Mouse (Mus musculus) intestine, embryonic 14.5 days (tissue): Measurements from ENCODE around the gene Iffo2. TPM values are rescaled to one million over a fixed set of nuclear protein-coding genes. Genes with fewer than 3 reads are reported as not detected.

Experiments used
- ATAC-seq: fragments of 200-750 bp; cut with Nextera tagmentation; replicated peaks from 2 replicates; pipeline ENCODE4 v1.8.0; 2017; ENCODE audit warnings: low read depth, moderate number of reproducible peaks, moderate TSS enrichment, moderate library complexity; ENCODE audit not compliant: low FRiP score, low TSS enrichment
- DNase-seq: peaks from one replicate; pipeline ENCODE4 v3.0.0-alpha.2; 2018; ENCODE audit warnings: low spot score
- H3K27ac ChIP-seq: fragments of 300-500 bp; sonication (generic); 2 replicates; pipeline ENCODE4 v1.5.1; 2014; ENCODE audit warnings: low read depth, mild to moderate bottlenecking, control low read depth
- H3K27me3 ChIP-seq: fragments of 300-500 bp; sonication (generic); replicated peaks from 2 replicates; pipeline ENCODE4 v1.6.1; 2014; ENCODE audit warnings: low read length, control low read depth; ENCODE audit not compliant: control insufficient read depth, insufficient read depth
- H3K36me3 ChIP-seq: fragments of 300-500 bp; sonication (generic); 2 replicates; pipeline ENCODE4 v1.6.1; 2014; ENCODE audit warnings: low read length, control low read depth; ENCODE audit not compliant: control insufficient read depth, insufficient read depth
- H3K4me1 ChIP-seq: fragments of 300-500 bp; sonication (generic); replicated peaks from 2 replicates; pipeline ENCODE4 v1.6.1; 2014; ENCODE audit warnings: low read length, control low read depth, mixed read lengths; ENCODE audit not compliant: control insufficient read depth, insufficient read depth
- H3K4me2 ChIP-seq: fragments of 300-500 bp; sonication (generic); 2 replicates; pipeline ENCODE4 v1.6.1; 2014; ENCODE audit warnings: low read length
- H3K4me3 ChIP-seq: fragments of 300-500 bp; sonication (generic); 2 replicates; pipeline ENCODE4 v1.5.1; 2014; ENCODE audit warnings: low read depth, low read length, control low read depth, mixed read lengths
- H3K9ac ChIP-seq: fragments of 300-500 bp; sonication (generic); 2 replicates; pipeline ENCODE4 v1.6.1; 2014; ENCODE audit warnings: mild to moderate bottlenecking, low read length
- H3K9me3 ChIP-seq: fragments of 300-500 bp; sonication (generic); 2 replicates; pipeline ENCODE4 v1.6.1; 2016; ENCODE audit warnings: low read length, control low read depth; ENCODE audit not compliant: control insufficient read depth
- WGBS: fragments of 180-500 bp; shearing (Covaris S2); extraction: QIAGEN DNeasy Blood & Tissue Kit; methylation state at CpG from one replicate; pipeline ENCODE4 v1.1.7; 2014; 5-methylcytosine and 5-hydroxymethylcytosine counted together
- microRNA-seq: library from miRNA; unstranded; fragments of <30 nt; microRNA quantifications from one replicate; pipeline ENCODE4, GENCODE M21; 2016
- polyA plus RNA-seq: library from polyadenylated mRNA; unstranded; fragments of >200 nt; fragmentation: Nextera tagmentation; extraction: Ambion mirVana; gene quantifications from 2 replicates; pipeline ENCODE4 v1.2.1, GENCODE M21; 2014

Iffo2 gene
- polyA plus RNA-seq, 1 experiment from 2014 or later = 5.2 TPM

GRCm38 (mm10) chr4:139650907-139651306 is 120.6 kb downstream of the Iffo2 start:
- Histone ChIP-seq H3K36me3 (peaks cover 10% of the 10 kb centered on the region), H3K4me1 (no peaks in the 10 kb centered on the region), H3K27me3 (no peaks in the 10 kb centered on the region), H3K4me2 (no peak overlapping the region), H3K9me3 (no peaks in the 10 kb centered on the region), H3K27ac (peak overlapping the region; percentile 20; the same call in 1 of the 2 replicates), H3K9ac (no peak overlapping the region), H3K4me3 (no peak overlapping the region)
- DNase-seq (no peak), ATAC-seq (no peak)
- 68% methylated on average over 11 of the region's 11 CpGs for WGBS

- WGBS = 82% methylated on average over 8 of the region's 8 CpGs
- Histone ChIP-seq H3K9ac (no peak within 1 kb of the TSS), H3K27ac (no peak within 1 kb of the TSS), H3K27me3 (no peaks in the 10 kb centered on the region), H3K4me1 (no peaks in the 10 kb centered on the region), H3K36me3 (peaks cover 5% of the 10 kb centered on the region), H3K9me3 (no peaks in the 10 kb centered on the region), H3K4me2 (no peak within 1 kb of the TSS), H3K4me3 (no peak within 1 kb of the TSS)
- no peak for DNase-seq
- no peak for ATAC-seq
Observed at GRCm38 (mm10) chr4:139653238-139653637, 122.9 kb downstream of the Iffo2 start, which contains the start of gene Tas1r2. Tas1r2 (plus strand) TSS chr4:139653538.

GRCm38 (mm10) chr4:139661897-139662296 is 131.5 kb downstream of the Iffo2 start:
- H3K9ac ChIP-seq = no peak overlapping the region
- DNase-seq = no peak
- no peak overlapping the region for H3K4me2 ChIP-seq
- no peak for ATAC-seq
- no peaks in the 10 kb centered on the region for H3K4me1 ChIP-seq
- H3K27me3 ChIP-seq = no peaks in the 10 kb centered on the region
- 90% methylated on average over 14 of the region's 14 CpGs for WGBS
- H3K27ac ChIP-seq = no peak overlapping the region
- no peaks in the 10 kb centered on the region for H3K36me3 ChIP-seq
- H3K9me3 ChIP-seq = no peaks in the 10 kb centered on the region
- no peak overlapping the region for H3K4me3 ChIP-seq

GRCm38 (mm10) chr4:139667632-139668031 is 137.3 kb downstream of the Iffo2 start:
- Histone ChIP-seq H3K9me3 (no peaks in the 10 kb centered on the region), H3K27ac (no peak overlapping the region), H3K9ac (no peak overlapping the region), H3K4me1 (no peaks in the 10 kb centered on the region), H3K36me3 (no peaks in the 10 kb centered on the region), H3K27me3 (no peaks in the 10 kb centered on the region), H3K4me2 (no peak overlapping the region), H3K4me3 (no peak overlapping the region)
- 65% methylated on average over 6 of the region's 6 CpGs for WGBS
- no peak for DNase-seq
- ATAC-seq = no peak

GRCm38 (mm10) chr4:139669847-139670246 is 139.5 kb downstream of the Iffo2 start:
- Histone ChIP-seq H3K27ac (no peak overlapping the region), H3K4me3 (no peak overlapping the region), H3K4me1 (no peaks in the 10 kb centered on the region), H3K36me3 (no peaks in the 10 kb centered on the region), H3K27me3 (no peaks in the 10 kb centered on the region), H3K4me2 (no peak overlapping the region), H3K9ac (no peak overlapping the region), H3K9me3 (no peaks in the 10 kb centered on the region)
- DNase-seq (peak; percentile 78), ATAC-seq (peak; percentile 50; the same call in 1 of the 2 replicates)
- WGBS = 18% methylated on average over 6 of the region's 6 CpGs

Small RNAs within 50 kb of the gene (microRNA-seq; reads per million reads assigned to microRNA genes)
- gene Gm25571 (not detected), gene Mir7020 (not detected)

Other genes with a start within 250 kb of the Iffo2 start
- gene Pqlc2, start 219.8 kb upstream of the Iffo2 start, polyA plus RNA-seq = 15.9 and 17.1 TPM in 2 replicates
- gene Akr7a5, start 219.8 kb upstream of the Iffo2 start, polyA plus RNA-seq = 133 and 140 TPM in 2 replicates
- 132 TPM in 2 replicates for gene Mrto4, start 178.0 kb upstream of the Iffo2 start, polyA plus RNA-seq
- gene Emc1, start 178.0 kb upstream of the Iffo2 start, polyA plus RNA-seq = 17.1 and 23.1 TPM in 2 replicates
- 72.0 and 76.6 TPM in 2 replicates for gene Ubr4, start 177.9 kb upstream of the Iffo2 start, polyA plus RNA-seq
- gene Gm21969, start 72.6 kb downstream of the Iffo2 start, polyA plus RNA-seq = not detected in 2 replicates
- 10.1 and 11.0 TPM in 2 replicates for gene Aldh4a1, start 92.3 kb downstream of the Iffo2 start, polyA plus RNA-seq
- gene Tas1r2, start 123.0 kb downstream of the Iffo2 start, polyA plus RNA-seq = not detected in 2 replicates